In the genomic region with DNA sequence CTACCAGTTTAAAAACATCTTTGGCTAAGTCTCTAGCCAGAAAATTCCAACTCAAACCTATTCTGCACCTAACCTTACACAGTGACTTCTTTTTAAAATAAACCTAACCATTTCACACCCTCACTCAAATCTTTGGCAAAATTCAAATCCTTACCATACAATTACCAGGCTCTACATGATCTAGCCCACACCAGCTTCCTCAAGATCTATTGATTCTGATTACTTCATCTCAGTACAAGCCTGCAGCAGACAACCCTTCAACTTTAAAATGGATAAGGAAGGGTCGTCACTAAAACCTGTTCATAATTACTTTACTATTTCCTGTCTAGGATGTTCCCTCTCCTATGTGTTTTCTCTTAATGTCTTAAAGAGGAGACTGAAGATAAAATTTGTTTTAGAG, we compare ENCODE assay signal across 27 mouse cellular contexts. TPM values are rescaled to one million over a fixed set of nuclear protein-coding genes. Genes with fewer than 3 reads are reported as not detected.
DNase-seq lines count a peak whose midpoint lies in the region; ATAC-seq and TF ChIP-seq lines count a peak whose summit lies in the region.
"Had no signal": no experiment of that assay in that cellular context is flagged by ENCODE, and none has a peak within 500 bp of the region (broad histone marks: within the 10 kb centered on the region; RNA-seq: fewer than 3 reads in every experiment).

No protein-coding gene starts in this region.

- H3K27me3 ChIP-seq in liver, embryonic 12.5 days (replicated peaks) = no peaks in the 10 kb centered on the region
- H3K27me3 ChIP-seq in liver, postnatal 0 days (ENCODE audit: insufficient read depth, low read length) = no peaks in the 10 kb centered on the region
- H3K27me3 ChIP-seq: embryonic facial prominence, embryonic 15.5 days; heart, embryonic 15.5 days; intestine, embryonic 15.5 days; megakaryocyte, embryonic 14.5 days; neural tube, embryonic 15.5 days had no signal

- peak overlapping the region; percentile 68 for H3K27ac ChIP-seq in embryonic fibroblast, embryonic 13.5 days (ENCODE audit: insufficient read depth, low read length)
- peak overlapping the region; percentile 93 for H3K27ac ChIP-seq in liver, embryonic 12.5 days
- peak overlapping the region; percentile 83 for H3K27ac ChIP-seq in liver, postnatal 0 days (ENCODE audit: low read depth)
- H3K27ac ChIP-seq: embryonic facial prominence, embryonic 15.5 days; heart, embryonic 10.5 days; heart, embryonic 15.5 days; intestine, embryonic 15.5 days; neural tube, embryonic 15.5 days had no signal

- H3K9ac ChIP-seq in liver, embryonic 12.5 days = no peak overlapping the region
- no peak overlapping the region for H3K9ac ChIP-seq in liver, postnatal 0 days (replicated peaks)
- H3K9ac ChIP-seq: embryonic facial prominence, embryonic 15.5 days; heart, embryonic 15.5 days; intestine, embryonic 15.5 days; lung, embryonic 14.5 days; neural tube, embryonic 15.5 days had no signal

- WGBS in liver, embryonic 12.5 days (ENCODE audit: insufficient replicate concordance) = 16% methylated on average over 1 of the region's 1 CpGs
- 32% methylated on average over 1 of the region's 1 CpGs for WGBS in liver, postnatal 0 days (ENCODE audit: insufficient replicate concordance)

- TF ChIP-seq POLR2A in embryonic fibroblast, embryonic 13.5 days (IDR thresholded peaks at IDR 0.05; ENCODE audit: low read depth, low read length) = no peak

- peak; percentile 6 for DNase-seq in heart, adult 11 months
- no peak for DNase-seq in heart, adult 9 months (ENCODE audit: low spot score in 2 of 2)
- no peak for DNase-seq in liver, postnatal 0 days
- DNase-seq in embryo, embryonic 10.5 days (ENCODE audit: low spot score) = no peak
- no peak for DNase-seq in spleen, adult 12 weeks (ENCODE audit: low spot score)
- no peak for DNase-seq in layer of hippocampus, adult 18-20 months (ENCODE audit: low spot score in 2 of 2)
- DNase-seq: adrenal gland, adult 2 months; adrenal gland, postnatal 36 days; cerebellum, adult 9-10 months; kidney, adult 2 months; kidney, postnatal 36 days; layer of hippocampus, postnatal 36 days; left cerebral cortex, postnatal 4 days; lung, embryonic 14.5 days; midbrain, embryonic 14.5 days; thymus, adult 2 months; thymus, postnatal 36 days had no signal

- no peak for TF ChIP-seq CTCF in embryonic fibroblast, embryonic 13.5 days (IDR thresholded peaks at IDR 0.05; ENCODE audit: borderline replicate concordance, insufficient read depth, low read length)
- no peak for TF ChIP-seq CTCF in liver, postnatal 0 days (IDR thresholded peaks at IDR 0.05; ENCODE audit: low read depth)

- H3K9me3 ChIP-seq in liver, embryonic 12.5 days (replicated peaks) = no peaks in the 10 kb centered on the region
- H3K9me3 ChIP-seq in liver, postnatal 0 days (ENCODE audit: low read length) = no peaks in the 10 kb centered on the region
- H3K9me3 ChIP-seq: embryonic facial prominence, embryonic 15.5 days; heart, embryonic 10.5 days; heart, embryonic 15.5 days; intestine, embryonic 15.5 days; megakaryocyte, embryonic 14.5 days; neural tube, embryonic 15.5 days had no signal

- H3K4me3 ChIP-seq in embryonic fibroblast, embryonic 13.5 days (ENCODE audit: insufficient read depth, low read length) = no peak overlapping the region
- H3K4me3 ChIP-seq in liver, embryonic 12.5 days = peak overlapping the region; percentile 2; the same call in 1 of the 2 replicates
- no peak overlapping the region for H3K4me3 ChIP-seq in liver, postnatal 0 days (ENCODE audit: low read depth, low read length)
- H3K4me3 ChIP-seq: embryonic facial prominence, embryonic 15.5 days; heart, embryonic 10.5 days; heart, embryonic 15.5 days; intestine, embryonic 15.5 days; neural tube, embryonic 15.5 days had no signal

- H3K36me3 ChIP-seq in liver, embryonic 12.5 days = peaks cover 19% of the 10 kb centered on the region
- H3K36me3 ChIP-seq in liver, postnatal 0 days (replicated peaks; ENCODE audit: insufficient read depth, low read length) = peaks cover 3% of the 10 kb centered on the region; the same call in 1 of the 2 replicates
- H3K36me3 ChIP-seq: heart, embryonic 15.5 days; intestine, embryonic 15.5 days had no signal

- TF ChIP-seq EP300 in liver, postnatal 0 days (IDR thresholded peaks at IDR 0.05; ENCODE audit: low read depth) = no peak

- H3K4me1 ChIP-seq in embryonic fibroblast, embryonic 13.5 days (ENCODE audit: control insufficient read depth, insufficient read depth, low read length) = peaks cover 3% of the 10 kb centered on the region
- H3K4me1 ChIP-seq in liver, embryonic 12.5 days = peaks cover 90% of the 10 kb centered on the region
- peaks cover 44% of the 10 kb centered on the region for H3K4me1 ChIP-seq in liver, postnatal 0 days (ENCODE audit: insufficient read depth)
- H3K4me1 ChIP-seq: embryonic facial prominence, embryonic 15.5 days; heart, embryonic 10.5 days; intestine, embryonic 15.5 days; neural tube, embryonic 15.5 days had no signal

- ATAC-seq in liver, embryonic 12.5 days = peak; percentile 50
- peak; percentile 49 for ATAC-seq in liver, postnatal 0 days
- ATAC-seq: activated CD4-positive, CD25-positive, alpha-beta regulatory T cell, adult 4 months; forebrain, embryonic 16.5 days; intestine, embryonic 15.5 days had no signal

- peak overlapping the region; percentile 73 for H3K4me2 ChIP-seq in liver, embryonic 12.5 days
- peak overlapping the region; percentile 20; the same call in 1 of the 2 replicates for H3K4me2 ChIP-seq in liver, postnatal 0 days (ENCODE audit: low read depth, low read length)
- H3K4me2 ChIP-seq: embryonic facial prominence, embryonic 15.5 days; heart, embryonic 15.5 days; intestine, embryonic 15.5 days; lung, embryonic 14.5 days; neural tube, embryonic 15.5 days had no signal

RNA-seq across cellular contexts. Expression of a gene that starts 23.9 kb away (rescaled TPM):
- 139 and 156 TPM in 2 replicates for polyA plus RNA-seq in embryonic fibroblast, embryonic 13.5 days (2011; ENCODE audit: insufficient read length, low read depth, missing spikeins)
- polyA plus RNA-seq in liver, embryonic 12.5 days (2016; fragmentation: Nextera tagmentation; extraction: Ambion mirVana) = 79.4 and 80.8 TPM in 2 replicates
- 31.6 and 34.6 TPM in 2 replicates for polyA plus RNA-seq in liver, postnatal 0 days (2015; fragmentation: Nextera tagmentation; extraction: Ambion mirVana)
- total RNA-seq in layer of hippocampus, adult 18-20 months (2021) = 100 to 1,000 TPM; 152 to 156 TPM
